Mouse (Mus musculus) cerebellum, adult 9-10 months (tissue): ENCODE measurements around the gene Olfr1425.
"Not testable (repeated sequence)": the region's sequence is repeated elsewhere in the genome, so short reads cannot be mapped to it uniquely, and the experiment has no call there.

ENCODE experiments used
- DNase-seq: peaks from one replicate; pipeline ENCODE4 v3.0.0; 2022

Olfr1425 gene

DNA sequence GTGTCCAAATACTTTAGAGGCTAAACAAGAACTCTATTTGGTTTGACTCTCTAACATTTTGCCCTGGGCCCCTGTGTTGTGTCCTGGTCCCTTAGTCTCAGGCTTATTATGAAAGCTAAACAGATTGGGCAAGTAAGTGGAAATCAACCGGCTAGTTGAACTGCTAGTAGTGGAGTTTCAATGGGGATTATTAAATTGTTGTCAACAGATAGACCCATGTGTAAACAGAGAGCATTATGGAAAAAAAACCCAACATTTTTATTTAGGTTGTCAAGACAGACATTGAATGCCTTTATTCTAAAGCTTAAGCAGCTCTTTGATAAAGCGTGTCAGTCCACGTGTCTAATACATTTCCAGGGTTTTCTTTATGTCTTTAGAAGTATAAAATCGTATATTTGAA lies at the start of gene Olfr1425:
Gene Olfr1425 (minus strand): TSS at position 101 of the 400 bp plus-strand sequence.
- DNase-seq: not testable (repeated sequence)

DNA sequence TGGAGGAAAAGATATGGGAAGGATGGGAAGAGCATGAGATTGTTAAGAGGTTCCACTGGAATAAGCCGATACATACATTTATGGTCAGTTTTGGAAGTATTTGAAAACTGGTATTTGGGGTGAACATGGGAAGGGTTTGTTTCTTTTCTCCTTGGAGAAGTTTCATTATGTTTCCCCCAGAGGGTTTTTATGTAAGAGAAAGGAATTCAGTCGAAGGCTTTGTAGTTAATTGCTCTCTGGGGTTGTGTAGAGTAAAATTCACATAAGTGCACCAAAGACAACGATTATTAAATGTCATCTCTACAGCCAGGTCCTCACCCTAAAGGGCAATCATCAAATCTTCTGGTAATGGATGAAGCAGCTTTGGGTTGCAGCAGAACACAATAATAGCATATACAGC lies 45.6 kb upstream of the Olfr1425 start, which contains the start of gene Olfr76:
Gene Olfr76 (minus strand): TSS at position 101 of the 400 bp plus-strand sequence.
- no peak for DNase-seq

GRCm38 (mm10) chr19:12116464-12116863 lies 38.9 kb upstream of the Olfr1425 start:
- no peak for DNase-seq

DNA sequence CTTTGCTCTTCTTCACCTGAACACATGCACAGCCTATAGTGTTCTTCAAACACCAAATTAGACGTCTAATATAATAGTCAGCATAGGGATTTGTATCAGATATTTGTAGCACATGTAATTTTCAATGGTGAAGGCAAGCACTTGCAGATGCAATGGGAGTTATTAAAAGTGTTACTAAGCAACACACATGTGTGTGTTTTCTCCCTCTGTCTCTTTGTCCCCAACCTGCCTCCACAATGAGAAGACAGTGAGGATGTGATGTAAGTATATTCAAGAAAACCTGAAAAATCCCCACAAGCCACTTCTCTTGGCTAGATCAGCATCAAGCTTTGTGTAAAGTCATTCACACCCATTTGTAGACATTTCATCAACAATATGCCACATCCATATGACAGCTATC lies 38.3 kb upstream of the Olfr1425 start, which contains the start of gene Olfr1428:
Gene Olfr1428 (minus strand): TSS at position 101 of the 400 bp plus-strand sequence.
- no peak for DNase-seq

GRCm38 (mm10) chr19:12113807-12114206 lies 36.3 kb upstream of the Olfr1425 start:
- no peak for DNase-seq

- no peak for DNase-seq
These were observed 27.0 kb upstream of the Olfr1425 start for GRCm38 (mm10) chr19:12104541-12104940.

- DNase-seq: no peak
These were observed 25.7 kb upstream of the Olfr1425 start, which contains the start of gene Olfr1427 for GRCm38 (mm10) chr19:12103234-12103633. TSS of gene Olfr1427 (minus strand) at chr19:12103334.

DNA sequence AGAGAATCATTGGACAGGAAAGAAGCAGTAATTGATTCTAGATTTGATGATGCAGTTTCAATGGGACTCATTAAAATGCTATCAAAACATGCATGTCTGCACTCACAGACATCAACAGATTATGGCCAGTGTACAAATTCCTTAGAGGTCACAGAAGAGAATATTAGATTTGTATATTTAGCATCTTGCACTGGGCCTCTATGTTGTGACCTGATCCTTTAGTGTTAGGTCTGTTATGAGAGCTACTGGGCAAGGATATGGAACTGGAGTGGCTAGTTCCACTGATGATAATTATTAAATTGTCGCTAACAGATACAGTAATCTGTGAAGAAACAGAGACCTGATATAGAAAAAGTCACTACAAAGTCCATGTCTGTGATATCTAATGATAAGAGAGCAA lies 14.4 kb upstream of the Olfr1425 start, which contains the start of gene Olfr1426:
Gene Olfr1426 (minus strand): TSS at position 101 of the 400 bp plus-strand sequence.
- DNase-seq: no peak

DNA sequence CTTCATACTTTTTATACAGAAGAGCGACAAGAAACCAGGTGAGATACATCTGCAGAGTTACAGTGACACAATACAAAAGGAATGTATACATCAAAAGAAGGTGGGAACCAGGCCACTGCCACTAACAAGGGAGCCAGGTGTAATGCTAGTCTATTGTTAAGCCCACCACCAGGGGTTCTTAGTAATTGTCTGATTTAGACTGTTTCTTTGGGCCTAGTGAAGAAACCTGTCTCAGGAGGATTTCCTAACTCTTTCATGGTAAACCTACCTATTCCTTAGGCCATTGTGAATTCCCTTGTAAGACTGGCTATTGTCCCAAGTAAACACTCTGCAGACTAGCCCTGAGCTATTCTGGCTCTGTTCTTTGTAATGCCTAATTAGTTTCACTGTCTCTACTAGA lies 8.0 kb downstream of the Olfr1425 start:
- DNase-seq: not testable (repeated sequence)

- DNase-seq: not testable (repeated sequence)
These were observed 9.7 kb downstream of the Olfr1425 start for GRCm38 (mm10) chr19:12067806-12068205.

DNA sequence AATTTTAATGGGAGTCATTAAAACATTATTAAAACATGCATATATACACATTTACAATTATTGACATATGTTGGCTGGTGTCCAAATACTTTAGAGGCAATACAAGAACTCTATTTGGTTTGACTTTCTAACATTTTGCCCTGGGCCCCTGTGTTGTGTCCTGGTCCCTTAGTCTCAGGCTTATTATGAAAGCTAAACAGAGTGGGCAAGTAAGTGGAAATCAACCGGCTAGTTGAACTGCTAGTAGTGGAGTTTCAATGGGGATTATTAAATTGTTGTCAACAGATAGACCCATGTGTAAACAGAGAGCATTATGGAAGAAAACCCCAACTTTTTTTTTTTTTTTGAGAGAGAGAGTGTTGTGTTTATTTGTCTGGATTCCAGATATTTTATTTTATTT lies 14.9 kb downstream of the Olfr1425 start, which contains the start of gene Olfr1424:
Gene Olfr1424 (minus strand): TSS at position 101 of the 400 bp plus-strand sequence.
- not testable (repeated sequence) for DNase-seq

DNA sequence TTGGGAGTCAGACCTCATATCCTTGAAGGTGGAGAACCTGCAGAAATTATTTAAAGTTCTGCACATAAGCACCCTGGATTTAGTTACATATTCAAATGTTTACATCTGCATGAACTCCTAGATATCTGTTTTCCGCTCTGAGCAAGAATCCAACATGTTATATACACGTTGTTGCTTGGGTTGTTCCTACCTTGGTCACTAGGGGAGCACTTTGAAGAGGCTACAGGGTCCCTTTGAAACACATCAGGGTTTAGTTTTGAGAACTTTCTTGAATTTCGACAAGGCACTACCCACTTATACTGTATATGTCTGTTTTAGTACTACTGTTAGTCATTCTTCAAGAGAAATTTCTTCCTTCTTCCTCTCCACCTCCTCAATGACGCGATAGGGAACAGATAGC lies 34.4 kb downstream of the Olfr1425 start:
- no peak for DNase-seq

DNA sequence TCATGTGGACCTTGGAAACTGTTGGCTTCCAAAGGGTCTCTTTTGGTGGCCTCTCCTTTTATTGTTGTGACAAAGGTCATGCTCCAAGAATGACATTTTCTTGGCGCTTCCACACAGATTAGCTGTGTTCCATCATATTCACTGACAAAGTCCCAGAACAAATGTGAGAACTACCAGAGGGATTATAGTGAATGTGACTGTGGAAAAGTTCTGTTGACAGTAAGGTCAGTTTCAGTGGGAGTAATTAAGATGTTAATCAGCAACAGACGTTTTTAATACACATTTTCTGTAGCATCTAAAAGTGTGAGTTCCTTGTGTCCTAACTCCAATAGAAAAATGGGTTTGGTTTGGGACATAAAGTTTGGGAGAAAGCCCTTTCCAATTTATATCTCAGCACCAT lies 36.3 kb downstream of the Olfr1425 start, which contains the start of gene Olfr1423:
Gene Olfr1423 (minus strand): TSS at position 101 of the 400 bp plus-strand sequence.
- no peak for DNase-seq

DNA sequence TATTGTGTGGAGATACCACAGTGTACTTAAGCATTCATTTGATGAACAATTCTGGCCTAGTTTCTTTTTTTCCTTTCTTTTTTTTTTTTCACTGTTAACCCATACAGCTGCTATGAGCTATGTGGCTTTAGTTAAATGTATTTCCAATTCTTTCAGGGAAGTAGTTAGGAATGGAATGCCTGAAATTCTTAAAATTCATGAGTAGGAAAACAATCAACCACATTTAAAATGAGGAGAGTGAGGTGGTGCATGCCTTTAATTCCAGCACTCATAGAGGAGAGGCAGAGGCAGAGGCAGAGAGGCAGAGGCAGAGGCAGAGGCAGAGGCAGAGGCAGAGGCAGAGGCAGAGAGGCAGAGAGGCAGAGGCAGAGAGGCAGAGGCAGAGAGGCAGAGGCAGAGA lies 39.8 kb downstream of the Olfr1425 start:
- DNase-seq: no peak

GRCm38 (mm10) chr19:12026606-12027005 lies 50.9 kb downstream of the Olfr1425 start:
- DNase-seq: no peak

DNA sequence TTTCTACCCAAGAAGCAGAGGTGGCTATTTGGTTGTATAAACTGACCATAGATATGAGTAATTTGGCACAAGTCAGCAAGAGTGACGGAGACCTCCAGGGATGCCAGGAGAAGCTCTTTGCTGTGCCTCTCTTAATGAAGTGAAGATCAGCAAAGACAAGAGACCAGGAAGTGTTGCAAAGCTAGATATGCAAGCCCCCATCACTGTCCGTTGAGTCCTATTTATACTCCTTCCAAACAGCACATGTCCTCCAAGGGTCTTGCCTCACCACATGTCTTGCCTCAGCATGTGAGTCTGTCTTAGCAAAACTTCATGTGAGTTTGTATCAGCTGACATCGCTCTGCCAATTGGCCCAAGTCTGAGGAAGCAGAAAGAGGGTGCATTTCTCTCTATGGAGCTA lies 52.2 kb downstream of the Olfr1425 start:
- no peak for DNase-seq

DNA sequence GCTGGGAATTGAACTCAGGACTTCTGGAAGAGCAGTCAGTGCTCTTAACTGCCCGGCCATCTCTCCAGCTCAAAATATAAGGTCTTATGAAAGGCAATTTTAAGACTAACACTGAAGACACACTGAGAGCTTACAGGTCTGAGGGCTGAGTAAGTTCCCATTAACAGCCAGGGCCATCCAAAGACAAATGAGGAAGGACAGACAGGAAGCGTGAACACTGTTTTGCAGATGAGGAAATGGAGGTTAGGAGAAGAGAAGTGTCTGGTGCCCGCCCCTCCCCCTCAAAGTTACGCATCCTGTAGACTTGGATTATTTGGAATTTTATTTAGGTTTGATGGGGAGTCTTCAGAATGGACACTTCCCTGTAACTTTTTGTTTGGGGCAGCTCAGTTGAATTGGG lies 53.4 kb downstream of the Olfr1425 start:
- no peak for DNase-seq
